Mouse (Mus musculus) right cerebral cortex, postnatal 14 days (tissue): ENCODE measurements around the gene Chst5.
A peak's percentile ranks its signal among the peaks of the same experiment; 100 is the strongest.
"Not testable (repeated sequence)": the region's sequence is repeated elsewhere in the genome, so short reads cannot be mapped to it uniquely, and the experiment has no call there.

Source experiments
- DNase-seq: peaks from one replicate; pipeline ENCODE4 v3.0.0; 2022

Gene Chst5

DNA sequence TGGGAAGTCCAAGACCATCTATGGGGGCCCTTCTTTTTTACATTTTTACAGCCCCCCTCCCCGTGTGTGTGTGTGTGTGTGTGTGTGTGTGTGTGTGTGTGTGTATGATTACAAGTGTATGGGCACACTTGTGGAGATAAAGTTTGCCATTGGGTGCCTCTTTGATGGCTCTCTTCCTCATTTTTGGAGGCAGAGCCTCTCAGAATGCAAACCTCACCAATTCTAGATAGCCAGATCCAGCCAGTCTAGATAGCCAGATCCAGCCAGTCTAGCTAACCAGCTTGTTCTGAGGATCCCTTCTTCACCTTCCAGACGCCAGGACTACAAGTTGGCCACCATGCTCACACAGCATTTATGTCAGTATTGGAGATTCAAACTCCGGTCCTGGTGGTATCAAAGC lies 39.0 kb downstream of the Chst5 start:
- no peak for DNase-seq

DNA sequence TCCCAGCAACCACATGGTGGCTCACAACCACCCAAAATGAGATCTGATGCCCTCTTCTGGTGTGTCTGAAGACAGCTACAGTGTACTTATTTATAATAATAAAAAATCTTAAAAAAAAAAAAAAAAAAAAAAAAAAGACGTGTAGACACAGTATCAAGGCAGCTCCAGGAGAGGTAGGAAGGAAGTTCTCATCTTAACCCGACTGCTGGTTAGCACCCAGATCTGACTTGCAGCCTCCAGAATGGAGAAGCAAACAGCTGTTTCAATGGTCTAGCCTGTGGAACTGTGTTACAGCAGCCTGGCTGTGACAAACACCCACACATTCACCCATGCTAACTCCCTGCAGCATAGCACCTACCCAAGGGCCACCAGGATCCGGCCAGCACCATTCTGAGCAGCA lies 39.9 kb downstream of the Chst5 start:
- DNase-seq: no peak

DNA sequence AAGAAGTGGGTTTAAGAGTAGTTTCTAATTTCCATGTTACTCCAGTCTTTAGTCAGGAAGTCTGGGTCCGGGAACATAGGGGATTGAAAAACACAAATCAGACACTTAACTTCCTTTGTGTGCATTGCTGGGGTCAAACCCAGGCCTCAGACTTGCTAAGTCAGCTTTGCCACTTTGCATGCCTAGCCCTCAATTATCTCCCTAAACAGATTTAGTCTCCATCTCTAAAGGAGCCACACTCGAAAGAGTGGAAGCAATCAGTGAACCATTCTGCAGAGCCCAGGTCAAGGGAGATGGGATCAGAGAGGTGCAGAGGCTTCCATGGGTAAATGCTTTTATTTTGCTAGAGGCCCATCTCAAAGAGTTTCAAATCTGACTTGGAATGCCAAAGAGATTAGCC lies 41.6 kb downstream of the Chst5 start:
- DNase-seq: no peak

DNA sequence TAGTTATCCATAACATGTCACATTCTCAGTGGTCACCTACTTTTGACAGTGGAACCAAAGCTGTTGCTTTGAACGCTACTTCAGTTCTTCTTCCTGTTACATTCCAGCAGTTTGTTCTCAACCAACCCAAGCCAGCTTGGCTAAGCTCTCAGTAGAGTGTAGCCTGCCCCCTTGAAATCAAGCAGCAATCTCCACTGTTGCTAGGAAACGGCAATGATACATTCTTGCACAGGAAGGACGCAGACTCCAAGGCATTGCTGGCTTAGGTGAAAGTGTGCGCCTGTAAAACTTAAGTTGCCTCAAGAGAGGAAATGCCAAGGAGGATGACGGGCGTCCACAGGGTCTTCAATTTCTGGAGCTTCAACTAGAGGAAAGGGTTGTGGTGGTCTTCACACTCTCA lies 44.4 kb downstream of the Chst5 start:
- no peak for DNase-seq

DNA sequence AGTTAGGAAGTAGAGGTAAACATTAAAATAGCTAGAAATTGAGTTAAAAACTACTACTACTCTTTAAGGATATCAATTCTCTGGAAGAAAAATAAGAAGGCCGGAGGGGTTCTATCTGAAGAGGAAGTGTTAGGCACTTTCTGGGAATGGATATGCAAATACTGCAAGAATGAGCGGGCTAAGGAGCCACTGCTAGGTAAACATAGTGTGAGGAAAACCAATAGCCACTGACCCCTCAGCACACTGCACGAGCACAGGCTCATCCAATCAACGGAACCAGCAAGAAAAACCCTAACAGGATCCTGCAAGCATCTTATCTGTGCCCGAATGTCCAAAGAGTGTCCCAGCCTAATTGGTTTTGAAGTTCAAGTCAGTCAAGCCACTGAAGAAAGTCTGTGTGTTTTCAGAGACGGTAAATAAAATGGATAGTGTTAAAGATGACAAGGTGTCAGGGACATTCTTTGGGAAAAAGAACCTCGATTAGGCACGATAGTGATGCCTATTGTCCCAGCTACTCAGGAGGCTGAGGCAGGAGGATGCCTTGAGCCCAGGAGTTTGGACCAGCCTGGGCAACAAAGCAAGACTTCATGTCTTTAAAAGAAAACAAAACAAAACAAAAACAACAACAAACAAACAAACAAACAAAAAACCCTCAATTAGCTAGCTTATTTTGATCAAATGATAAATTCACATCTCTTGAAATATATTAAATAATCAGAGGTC lies 45.0 kb downstream of the Chst5 start:
- no peak for DNase-seq

DNA sequence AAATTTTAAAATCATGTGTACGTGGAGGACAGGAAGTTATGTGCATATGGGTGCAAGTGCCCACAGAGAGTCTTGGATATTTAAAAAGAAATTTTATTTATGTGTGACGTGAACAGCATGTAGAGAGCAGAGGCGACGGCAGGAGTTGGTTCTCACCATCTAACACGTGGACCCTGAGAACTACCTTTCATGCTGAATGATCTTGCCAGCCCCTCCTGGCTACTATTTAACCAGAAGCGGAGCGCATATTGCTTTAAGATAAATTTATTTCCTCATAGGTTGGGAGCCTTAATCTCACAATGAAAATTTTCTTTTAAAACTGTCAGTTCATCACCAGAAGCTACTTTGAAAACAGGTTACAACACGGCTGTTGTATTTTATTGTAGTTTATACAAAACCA lies 45.6 kb downstream of the Chst5 start:
- no peak for DNase-seq

DNA sequence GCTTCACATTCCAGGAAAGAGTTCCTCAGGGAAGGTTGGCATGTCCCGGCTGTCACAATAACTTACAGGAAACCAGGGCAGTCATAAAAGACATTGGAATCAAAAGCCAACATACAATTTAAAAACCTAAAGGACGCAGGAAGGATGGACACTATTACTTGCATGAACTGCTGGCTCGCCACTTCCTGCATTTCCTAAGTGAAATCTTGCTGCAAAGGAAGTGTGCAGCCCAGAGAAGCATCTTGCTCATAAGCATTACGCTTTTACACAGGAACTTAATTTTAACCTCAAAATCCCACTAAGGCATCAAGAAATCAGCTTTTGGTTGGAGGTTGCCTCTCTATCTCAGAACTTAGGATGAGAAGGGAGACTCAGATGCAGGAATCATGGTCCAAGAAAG lies 47.0 kb downstream of the Chst5 start:
- DNase-seq: no peak

DNA sequence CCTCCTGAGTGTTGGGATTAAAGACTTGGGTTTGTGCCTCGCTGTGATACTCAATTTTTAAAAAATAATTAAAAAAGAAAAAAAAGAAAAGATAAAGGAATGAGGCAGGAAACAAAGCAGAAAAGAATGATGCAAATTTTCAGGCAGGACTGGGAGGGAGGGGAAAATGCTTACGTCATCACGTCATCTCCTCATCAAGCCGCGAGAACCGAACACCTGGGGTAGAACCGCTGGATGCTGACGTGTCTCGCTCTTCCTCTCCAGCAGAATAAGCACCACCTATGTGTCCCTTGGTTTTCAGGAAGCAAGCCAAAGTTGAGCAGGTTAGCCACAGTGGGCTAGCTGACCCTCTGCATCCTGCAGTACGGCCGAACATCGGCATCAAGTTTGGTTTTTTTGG lies 54.3 kb downstream of the Chst5 start:
- DNase-seq: no peak

DNA sequence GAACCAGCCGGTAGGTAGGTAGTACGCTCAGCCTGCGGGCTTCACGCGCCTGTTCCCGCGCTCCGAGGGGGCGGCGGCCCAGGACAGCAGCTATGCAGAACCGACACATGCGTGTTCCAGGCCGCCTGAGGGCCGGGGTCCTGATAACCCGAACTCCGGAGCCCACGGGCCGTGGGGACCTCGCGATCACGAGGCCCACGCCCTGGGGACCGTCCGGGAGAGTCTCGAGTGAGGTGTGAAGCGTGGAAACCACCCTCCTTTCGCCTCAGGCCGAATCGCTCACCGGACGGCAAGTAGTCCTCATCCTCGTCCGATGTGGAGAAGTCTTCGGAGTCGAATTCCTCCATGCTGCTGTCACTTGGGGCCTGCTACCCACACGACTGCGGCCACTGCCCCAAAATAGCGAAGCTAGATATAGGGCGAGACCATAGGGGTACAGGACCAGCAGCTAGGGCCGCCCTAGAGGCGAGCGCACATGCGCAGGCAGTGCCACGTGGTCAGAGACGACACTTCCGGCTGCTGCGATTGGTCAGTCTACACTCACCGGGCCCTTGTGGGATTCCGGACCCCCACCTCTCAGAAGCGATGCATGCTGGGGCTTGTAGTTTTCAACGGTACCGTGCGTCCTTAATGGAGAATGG lies 56.3 kb downstream of the Chst5 start, which contains the start of gene Cfdp1:
TSS of gene Cfdp1 (minus strand) at position 431 of the 641 bp plus-strand sequence.
- peak; percentile 93 for DNase-seq

DNA sequence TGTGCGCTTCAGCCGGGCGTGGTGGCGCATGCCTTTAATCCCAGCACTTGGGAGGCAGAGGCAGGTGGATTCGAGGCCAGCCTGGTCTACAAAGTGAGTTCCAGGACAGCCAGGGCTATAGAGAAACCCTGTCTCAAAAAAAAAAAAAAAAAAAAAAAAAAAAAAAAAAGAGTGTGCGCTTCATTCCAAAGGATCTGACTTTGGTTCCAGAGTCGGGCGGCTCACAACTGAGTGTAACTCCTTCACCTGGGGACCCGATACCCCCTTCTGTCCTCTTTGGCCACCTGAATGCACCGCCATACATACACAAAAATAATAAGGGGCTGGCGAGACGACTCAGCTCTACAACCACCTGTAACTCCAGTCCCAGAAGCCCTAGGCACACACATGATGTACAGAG lies 57.0 kb downstream of the Chst5 start:
- not testable (repeated sequence) for DNase-seq

DNA sequence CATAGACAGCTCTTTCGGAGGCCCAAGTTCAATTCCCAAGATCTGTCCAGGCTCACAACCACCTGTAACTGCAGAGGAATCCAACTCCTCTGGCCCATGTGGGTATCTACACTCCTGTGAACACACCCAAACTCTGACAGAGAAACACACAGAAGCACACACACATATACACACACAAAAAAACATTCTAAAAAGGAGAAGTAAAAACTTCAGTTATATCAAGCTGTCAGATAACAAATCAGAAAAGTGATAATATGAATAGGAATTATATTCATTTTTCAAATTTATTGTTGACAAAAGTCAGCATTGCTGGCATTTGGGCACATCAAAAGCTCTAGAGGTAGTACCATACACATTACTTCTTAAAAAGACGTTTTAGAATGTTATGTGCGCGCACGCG lies 63.5 kb downstream of the Chst5 start:
- DNase-seq: no peak
